Mouse (Mus musculus): ENCODE results near the gene Gpbp1. TPM values are rescaled to one million over a fixed set of nuclear protein-coding genes. Genes with fewer than 3 reads are reported as not detected.

The Gpbp1 gene
- 4.3 and 5.4 TPM in 2 replicates for polyA plus RNA-seq (2012; rRNA removed)

DNA sequence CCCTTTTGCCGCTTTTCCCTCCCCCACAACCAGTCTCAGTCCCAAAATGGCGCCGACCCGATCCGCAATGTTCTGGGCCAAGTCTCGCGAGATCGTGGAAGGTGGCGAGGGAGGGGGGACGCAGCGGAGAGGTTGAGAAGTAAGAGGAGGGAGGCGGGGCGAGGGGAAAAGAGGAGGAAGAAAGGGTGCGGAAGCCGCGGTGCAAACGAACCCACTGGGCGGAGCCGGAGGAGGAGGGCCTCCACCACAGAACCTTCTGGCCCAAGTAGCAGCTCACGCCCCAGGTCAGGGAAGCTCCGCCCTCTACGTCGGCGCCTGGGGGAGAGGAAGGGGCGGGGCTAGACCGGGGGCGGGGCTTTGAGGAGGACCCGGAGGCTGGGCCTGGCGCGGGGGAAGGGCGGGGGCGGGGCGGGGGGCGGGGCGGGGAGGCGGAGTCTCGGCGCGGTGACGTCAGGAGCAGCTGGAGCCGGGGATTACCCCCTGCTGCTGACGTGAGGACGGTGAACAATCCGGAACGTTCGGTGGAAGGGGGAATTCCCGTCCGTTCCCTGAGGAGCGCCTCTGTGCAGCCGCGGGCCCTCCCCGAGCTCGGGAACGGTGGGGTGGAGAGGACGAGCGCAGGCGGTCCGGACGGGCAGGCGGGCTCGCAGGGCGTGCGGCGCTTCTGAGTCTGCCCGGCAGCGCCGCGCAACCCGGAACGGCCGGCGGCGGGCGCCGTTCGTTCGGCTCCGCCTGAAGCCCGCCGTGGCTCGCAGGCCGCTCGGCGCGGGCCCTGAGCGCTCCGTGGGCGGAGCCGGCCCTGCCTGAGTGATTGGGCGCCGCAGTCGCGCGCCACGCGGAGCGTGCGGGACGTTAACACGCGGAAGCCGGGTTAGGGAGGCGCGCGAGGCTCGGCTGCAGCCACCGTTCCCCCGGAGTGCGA is at the start of gene Gpbp1:
Gpbp1 (minus strand) TSS at position 310 of the 922 bp plus-strand sequence.
- peak; percentile 86 for DNase-seq (ENCODE audit: low read depth)

DNA sequence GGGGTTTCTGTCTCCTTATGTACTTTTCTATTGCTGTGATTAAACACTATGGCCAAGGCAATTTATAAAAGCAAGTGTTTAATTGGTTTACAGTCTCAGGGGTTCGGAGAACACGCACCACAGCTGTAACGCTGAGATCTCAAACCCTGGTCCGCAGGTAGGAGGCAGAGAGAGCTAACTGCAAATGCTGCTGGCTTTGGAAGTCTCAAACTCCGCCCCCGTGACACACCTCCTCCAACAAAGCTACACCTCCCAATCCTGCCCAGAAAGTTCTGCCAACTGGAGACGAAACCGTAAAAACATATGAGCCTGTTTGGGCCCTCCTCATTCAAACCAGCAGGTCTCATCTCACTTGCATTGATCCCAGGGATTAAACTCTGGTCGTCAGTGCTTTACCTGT is 47.8 kb upstream of the Gpbp1 start:
- DNase-seq (ENCODE audit: low read depth): no peak

DNA sequence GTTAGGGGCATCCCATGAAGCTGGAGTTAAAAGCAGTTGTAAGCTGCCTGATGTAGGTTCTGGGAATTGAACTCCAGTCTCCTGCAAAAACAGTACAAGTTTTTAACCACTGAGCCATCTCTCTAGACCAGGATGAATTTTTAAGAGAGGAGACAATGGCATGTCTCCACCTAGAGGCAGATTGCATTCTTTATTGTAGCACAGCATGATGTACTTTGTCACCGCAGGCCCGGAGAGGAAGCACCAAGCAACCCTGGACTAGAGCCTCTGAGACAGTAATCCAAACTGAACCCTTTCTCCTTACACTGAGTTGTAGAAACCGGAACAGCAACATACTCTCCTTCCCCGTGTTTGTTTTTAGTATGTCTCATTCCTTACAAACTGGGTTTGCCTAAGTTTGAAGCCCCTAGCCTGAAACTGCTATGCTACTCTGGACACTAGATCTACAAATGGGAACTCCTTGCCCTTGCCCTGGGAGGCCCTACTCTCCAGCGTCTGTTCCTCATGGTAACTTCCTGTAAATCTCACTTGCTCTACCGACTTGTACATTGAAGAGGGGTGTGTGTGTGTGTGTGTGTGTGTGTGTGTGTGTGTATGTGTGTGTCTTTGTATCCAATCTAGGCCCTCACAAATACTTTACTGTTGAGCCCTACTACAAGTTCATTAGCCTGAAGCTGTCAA is 46.4 kb upstream of the Gpbp1 start:
- DNase-seq (ENCODE audit: low read depth): no peak

DNA sequence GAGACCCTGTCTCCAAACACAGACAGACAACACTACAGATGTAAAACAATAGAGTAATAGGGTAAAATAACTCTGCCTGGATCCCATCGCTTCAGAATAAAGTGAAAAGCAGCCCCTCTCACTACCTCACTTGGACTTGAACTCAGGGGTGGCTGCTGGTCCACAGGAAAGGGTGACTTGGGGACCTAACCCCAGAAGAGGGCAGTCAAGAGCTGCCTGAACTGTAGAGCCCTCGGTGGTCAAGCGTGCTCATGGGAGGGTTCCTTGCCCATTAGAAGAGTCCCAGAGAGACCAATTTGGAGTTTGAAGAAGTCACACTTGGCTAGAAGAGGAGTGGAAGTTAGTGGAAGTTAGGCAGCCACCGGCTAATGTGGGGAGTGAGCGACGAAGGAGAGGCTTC is 44.2 kb upstream of the Gpbp1 start:
- no peak for DNase-seq (ENCODE audit: low read depth)

DNA sequence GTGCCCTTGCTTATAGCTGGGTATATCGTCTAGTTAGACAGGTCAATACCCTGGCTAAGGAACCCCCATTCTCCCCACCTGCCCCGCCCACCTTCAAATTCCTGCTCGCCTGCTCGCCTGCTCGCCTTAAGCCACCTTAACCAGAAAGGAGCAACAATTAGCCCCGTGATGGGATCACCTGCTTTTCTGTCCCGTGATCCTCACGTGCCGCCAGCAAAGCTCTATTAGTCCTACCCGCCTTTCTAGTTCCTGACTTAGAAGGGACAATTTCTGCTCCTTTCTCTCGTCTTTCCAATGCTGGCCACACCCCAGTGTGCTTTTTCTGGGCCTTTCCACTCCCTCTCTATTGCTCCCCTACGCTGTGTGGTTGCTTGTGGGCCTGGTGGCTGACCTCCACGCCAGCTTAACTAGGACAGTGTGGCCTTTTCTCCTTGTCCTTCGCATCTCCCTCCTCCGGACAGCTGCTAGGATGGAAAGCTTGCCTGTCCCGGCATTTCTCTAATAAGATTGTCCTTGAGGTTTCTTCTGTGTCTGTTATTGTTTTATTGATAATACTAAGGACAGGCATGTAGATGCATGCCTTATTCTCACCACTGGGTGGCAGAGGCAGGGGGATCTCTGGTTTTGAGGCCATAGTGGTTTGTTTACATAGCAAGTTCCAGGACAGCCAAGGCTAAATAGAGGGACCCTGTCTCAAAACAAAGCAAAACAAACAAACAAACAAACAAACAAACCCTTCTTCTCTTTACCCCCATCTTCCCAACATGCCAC is 42.5 kb upstream of the Gpbp1 start:
- no peak for DNase-seq (ENCODE audit: low read depth)

DNA sequence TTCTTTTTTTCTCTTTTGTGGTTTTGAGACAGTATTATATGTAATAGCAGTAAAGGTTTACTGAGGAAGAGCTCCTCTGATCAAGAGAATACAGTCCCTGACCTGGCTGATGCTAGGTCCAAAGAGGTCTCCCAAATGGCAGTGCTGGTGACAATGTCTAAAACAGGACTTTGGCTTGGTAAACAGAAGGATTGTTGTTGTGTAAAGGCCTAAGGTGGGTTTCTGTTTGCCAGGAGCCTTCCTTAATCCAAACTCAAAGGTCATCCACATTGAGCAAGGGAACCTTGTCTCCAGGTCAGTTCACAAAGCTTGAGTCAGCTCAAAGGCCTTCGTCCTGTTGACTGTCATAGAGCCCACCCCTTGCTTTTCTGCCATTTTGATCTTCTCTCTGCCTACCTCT is 41.8 kb upstream of the Gpbp1 start:
- no peak for DNase-seq (ENCODE audit: low read depth)

DNA sequence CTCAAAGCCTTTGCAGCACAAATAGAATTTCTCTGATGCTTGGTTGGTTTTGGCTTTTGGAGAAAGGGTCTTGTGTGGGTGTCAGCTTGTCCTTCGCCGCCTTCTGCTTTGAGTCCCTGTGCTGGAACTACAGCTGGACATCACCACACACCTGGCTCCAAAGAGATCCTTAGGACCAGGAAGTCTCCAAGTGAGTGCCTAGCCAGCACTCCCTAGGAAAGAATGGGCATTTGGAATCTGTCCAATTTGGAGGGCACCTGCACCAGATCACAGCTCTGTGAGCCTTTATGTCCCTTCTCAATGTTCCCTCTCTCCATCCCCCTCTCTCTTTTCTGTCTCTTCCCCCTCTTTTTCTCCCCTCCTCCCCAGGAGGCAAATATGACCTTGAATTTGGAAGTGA is 34.4 kb upstream of the Gpbp1 start:
- no peak for DNase-seq (ENCODE audit: low read depth)

DNA sequence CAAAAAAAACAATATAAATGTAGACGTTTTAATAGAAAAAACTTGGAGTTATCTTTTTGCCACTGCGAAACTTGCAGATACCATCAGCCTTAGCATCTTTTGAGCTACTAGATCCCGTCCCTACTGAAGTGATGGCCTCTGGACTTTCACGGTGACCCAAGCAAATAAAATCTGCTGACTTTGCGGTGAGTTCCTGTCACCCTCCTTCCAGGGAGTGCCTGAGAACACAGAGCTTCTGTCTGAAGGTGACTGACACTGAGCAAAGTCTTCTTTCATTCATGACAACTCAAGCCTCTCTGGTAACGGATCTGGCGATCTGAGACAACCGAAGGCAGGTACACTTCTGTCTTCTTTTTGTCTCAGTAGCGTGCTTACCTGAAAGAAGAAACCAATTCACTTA is 32.4 kb upstream of the Gpbp1 start:
- no peak for DNase-seq (ENCODE audit: low read depth)

DNA sequence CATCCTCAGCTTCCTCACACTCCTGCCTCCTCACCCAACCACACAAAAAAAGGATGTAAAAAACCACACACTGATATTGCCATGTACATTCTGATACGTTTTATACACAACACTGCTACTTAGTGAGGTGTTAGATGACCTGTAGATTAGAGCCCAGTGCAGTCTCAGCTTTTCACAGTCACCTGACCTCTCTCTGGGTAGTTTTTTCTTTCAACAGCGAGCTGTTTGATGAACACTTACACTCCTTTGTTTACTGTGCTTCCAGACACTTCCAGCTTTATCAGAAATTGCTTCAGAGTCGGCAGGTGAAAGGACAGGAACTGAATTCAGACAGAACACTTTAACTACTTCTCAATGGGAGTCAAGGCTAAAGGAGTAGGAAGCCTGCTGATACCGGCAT is 30.5 kb upstream of the Gpbp1 start:
- DNase-seq (ENCODE audit: low read depth): no peak

DNA sequence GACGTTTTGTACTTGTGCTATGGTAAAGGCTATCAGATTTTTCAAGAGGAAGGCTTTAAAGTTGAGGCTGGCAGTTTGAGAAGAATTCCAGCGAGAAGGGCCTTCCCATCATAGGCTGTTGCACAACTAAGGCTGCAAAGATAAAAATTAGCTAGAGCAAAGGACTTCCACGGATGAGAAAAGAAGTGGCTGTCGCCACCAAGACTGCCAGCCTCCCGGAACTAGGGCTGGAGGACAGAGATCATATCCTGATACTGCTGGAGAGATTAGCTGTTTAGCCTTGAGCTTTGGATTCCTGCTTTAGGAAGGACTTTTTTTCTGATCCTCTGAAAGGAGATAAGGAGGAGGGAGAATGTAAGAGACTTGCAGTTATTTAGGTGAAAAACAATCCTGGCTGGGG is 28.4 kb upstream of the Gpbp1 start:
- no peak for DNase-seq (ENCODE audit: low read depth)

DNA sequence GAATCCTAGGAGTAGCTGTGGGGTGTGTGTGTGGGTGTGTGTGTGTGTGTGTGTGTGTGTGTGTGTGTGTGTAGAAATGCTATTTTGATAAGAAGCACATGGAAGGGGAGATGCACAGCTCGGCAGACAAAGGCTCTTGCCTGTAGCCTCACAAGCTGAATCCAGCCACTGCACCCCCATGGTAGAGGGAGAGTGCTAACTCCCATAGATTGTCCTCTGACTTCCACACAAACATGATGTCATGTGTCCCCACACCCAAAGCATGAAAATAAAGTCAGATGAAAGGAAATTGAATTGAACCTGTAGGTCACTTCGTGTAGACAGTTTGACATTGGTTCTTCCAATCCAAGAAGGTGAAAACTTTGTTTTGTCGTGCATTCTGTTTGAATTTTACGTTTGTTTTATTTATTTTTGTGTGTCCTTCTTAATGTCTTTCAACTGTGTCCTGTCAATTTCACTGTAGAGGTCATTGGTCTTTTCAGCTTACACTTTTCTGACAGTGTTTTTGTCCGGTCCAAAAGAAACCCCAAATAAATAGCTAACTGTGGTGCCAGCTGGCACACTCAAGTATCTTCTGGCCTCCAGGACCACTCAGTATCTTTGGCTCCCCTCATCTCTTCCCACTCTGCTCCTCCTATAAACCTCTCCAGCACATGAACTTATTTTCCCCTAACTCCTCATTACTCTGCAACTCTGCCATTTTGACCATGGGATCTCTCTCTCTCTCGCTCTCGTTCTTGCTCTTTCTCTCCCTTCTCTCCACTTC is 26.7 kb upstream of the Gpbp1 start:
- no peak for DNase-seq (ENCODE audit: low read depth)

DNA sequence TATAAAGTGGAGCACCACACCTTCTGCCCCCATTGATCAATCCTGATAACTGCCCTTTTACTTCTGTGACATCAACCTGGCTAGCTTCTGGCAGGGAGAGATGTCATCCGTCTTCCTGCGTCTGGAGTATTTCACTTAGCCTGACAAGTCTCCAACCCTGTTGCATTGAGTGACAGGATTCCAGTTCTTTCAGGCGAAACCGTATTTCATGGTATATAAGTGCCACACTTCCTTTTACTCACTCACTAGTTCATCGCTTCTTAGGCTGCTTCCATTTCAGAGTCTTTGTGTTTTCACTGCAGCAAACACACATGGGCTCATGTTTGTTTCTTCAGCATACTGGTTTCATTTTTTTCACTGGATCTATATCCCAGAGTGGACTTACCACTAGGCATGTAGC is 19.5 kb upstream of the Gpbp1 start:
- no peak for DNase-seq (ENCODE audit: low read depth)

DNA sequence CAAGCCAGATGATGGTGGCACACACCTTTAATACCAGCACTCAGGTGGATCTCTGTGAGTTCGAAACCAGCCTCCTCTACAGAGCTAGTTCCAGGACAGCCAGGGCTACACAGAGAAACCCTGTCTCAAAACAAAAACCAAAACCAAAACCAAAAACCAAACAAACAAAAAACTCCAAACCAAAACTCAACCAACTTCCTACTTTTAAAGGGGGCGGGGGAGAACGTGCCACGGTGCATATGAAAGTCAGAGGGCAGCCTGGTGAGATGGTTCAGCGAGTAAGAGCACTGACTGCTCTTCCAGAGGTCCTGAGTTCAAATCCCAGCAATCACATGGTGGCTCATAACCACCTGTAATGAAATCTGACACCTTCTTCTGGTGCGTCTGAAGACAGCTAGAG is 18.7 kb upstream of the Gpbp1 start:
- no peak for DNase-seq (ENCODE audit: low read depth)

DNA sequence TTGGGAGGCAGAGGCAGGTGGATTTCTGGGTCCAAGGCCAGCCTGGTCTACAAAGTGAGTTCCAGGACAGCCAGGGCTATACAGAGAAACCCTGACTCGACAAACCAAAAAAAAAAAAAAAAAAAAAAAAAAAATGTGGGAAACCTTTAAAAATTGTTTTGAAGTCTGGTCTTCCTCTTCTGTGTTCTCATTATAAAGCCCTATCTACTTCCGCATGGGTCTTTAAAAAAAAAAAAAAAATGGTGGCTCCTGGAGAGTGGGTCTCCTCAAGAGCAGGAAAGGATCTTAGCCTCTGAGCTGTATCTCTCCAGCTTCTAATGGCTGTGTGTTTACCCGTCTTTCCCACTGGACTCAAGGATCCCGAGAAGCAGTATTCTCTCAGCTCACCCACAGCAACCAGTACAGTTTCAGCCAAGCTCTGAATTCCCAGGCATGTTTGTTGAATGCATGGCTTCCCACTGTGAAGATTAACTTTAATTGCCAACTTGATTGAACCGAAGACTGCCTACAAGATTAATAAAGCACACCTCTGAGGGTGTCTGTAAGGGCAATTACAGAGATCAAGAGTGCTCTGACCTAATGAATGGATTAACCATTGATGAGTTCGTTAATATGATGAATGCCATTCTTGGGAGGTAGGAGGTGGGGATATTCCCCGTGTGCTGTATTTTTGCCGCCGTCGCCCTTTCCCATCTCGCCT is 4.6 kb upstream of the Gpbp1 start:
- no peak for DNase-seq (ENCODE audit: low read depth)

DNA sequence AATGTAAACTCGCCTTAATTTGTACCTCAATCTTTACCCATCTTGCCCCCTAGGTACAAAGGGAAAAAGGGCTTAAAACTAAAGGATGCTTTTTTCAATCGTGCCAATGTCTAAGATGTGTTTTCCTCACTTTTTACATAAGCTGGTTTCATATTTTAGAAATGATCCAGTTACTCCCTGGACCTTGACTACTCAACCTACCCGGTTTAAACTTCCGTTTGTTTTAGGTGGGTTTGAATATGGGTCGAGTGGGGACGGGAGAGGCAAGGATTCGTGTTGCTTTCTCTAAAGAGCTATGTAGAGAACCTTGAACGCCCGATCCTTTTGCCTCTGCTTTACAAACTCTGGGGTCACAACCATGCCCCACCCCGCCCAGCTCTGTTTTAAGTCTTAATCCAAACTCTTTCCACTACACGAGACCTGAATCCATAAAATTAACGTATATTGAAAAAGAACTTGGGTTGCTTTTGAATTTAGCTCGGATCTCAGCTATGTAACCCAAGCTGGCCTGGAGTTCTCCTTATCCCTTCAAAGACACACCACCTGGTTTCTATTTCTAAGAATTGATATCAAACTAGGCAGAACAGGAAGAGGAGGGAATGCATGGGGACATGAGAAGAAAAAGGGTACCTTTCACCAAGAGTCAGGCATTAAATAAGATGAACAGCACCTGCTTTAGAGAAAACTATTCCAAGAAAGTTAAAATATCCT is 1.3 kb upstream of the Gpbp1 start:
- DNase-seq (ENCODE audit: low read depth): no peak

DNA sequence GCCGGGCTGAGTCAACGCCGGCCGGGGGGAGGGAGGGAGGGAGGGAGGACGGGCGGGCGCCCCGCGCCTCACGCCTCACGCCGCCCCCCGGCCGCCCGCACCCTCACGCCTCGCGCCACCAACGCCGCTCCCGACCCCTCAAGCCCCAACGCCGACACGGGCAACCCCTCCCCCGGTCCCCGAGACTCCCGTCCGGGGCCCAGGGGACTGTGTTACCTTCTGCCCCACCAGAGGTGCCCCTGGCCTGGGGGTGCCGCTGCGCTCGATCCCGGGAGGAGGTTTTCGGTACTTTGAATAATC is 459 bp downstream of the Gpbp1 start:
- DNase-seq (ENCODE audit: low read depth): no peak

DNA sequence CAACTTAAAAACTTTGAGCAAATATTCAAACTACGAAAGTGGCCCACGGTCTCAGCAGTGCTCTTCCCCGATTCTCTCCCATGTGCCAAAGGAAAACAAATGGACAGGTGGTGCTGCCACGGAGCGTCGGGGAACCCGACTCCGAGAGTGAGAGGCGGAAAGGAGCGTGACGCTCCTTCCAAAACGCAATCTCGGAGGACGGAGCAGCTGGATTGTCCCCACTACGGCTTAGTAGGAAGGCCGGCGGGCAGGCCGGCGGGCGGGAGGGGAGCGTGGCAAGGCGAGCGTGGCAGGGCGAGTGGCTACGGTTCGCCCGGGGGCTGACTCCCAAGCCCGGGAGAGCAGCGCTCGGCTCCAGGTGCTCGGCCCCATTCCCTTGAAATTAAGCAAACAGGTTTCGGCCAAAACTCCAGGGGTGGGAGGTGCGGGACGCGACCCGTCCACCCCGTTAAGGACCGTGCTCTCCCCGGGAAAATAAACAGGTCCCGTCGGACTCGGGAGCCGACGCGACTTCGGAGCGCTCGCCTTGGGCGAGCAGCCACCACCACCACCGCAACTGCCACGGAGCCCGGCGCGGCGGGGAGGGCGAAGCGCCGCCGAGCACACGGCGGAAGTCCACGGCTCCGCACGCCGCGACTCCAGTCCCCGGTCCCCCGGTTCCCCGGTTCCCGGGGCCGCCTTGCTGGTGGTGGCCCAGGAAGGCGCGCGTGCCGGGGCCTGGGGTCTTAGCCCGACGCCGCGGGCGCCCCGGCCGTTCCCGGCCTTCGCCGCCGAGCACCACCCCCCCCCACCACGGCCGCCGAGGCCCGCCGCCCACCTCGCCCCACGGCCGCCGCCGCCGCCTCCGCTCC is 1.0 kb downstream of the Gpbp1 start:
- DNase-seq (ENCODE audit: low read depth): no peak

DNA sequence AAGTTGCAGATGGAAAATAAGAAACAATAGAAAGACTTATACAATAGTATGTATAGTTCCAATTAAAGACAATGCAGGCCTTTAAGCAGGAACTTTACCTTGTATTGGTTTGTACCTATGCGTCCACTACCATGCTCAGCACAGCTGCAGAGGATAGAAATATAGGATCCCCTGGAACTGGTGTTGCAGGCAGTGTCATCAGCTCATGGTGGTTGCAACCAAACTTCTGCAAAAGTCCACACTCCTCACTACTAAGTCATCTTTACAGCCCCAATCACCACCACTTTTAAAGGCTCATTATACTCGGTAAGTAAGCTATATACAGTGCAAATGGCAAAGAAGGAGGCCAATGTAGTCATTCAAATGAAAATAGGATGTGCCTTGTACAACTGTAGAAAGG is 12.2 kb downstream of the Gpbp1 start:
- DNase-seq (ENCODE audit: low read depth): no peak

DNA sequence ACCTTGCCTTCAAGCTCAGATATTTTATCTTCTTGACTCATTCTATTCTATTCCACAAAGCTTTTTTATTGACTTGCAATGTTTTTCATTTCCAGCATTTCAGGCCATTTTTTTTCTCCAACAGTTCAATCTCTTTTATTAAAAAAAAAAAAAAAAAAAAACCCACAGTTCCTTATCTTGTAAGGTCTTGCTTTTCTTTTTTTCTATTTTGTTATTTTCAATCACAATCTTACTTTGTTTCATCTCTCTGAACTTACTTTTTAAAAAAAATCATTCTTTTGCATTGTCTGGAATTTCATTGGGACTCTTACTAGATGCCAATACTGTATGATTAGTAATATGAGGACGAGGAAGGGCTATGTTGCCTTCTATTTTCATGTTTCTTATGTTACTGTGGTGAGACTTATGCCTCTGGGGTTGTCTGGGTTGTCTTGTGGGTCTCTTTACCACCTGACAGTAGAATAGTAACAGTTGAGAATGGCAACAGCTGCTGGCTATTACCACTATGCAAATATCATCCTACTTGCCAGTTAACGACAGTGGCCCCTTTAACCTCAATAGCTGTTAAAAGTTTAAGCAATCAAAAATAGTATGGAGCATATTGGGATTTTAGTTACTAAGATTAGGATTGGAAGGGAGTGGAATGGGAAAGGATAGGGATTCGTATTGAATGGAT is 19.2 kb downstream of the Gpbp1 start:
- no peak for DNase-seq (ENCODE audit: low read depth)

Measured in gonadal fat pad, adult 2 months (tissue).